Mouse (Mus musculus) heart, embryonic 11.5 days (tissue): ENCODE measurements around the gene Fam114a1. TPM values are rescaled to one million over a fixed set of nuclear protein-coding genes. Genes with fewer than 3 reads are reported as not detected.

ENCODE experiments used
- ATAC-seq: fragments of 200-750 bp; cut with Nextera tagmentation; replicated peaks from 2 replicates; pipeline ENCODE4 v1.8.0; 2017; ENCODE audit warnings: moderate library complexity; ENCODE audit not compliant: insufficient number of reproducible peaks, low FRiP score, low TSS enrichment
- H3K27ac ChIP-seq: fragments of 300-500 bp; sonication (generic); 2 replicates; pipeline ENCODE4 v1.5.1; 2014; ENCODE audit warnings: mild to moderate bottlenecking, low read depth, low read length
- H3K27me3 ChIP-seq: fragments of 300-500 bp; sonication (generic); 2 replicates; pipeline ENCODE4 v1.6.1; 2014; ENCODE audit warnings: mild to moderate bottlenecking, low read length, mixed read lengths; ENCODE audit not compliant: control insufficient read depth, insufficient read depth
- H3K36me3 ChIP-seq: fragments of 300-500 bp; sonication (generic); 2 replicates; pipeline ENCODE4 v1.6.1; 2014; ENCODE audit warnings: mild to moderate bottlenecking, low read length, moderate library complexity, mixed read lengths; ENCODE audit not compliant: control insufficient read depth, insufficient read depth
- H3K4me1 ChIP-seq: fragments of 300-500 bp; sonication (generic); 2 replicates; pipeline ENCODE4 v1.6.1; 2014; ENCODE audit warnings: low read length; ENCODE audit not compliant: control insufficient read depth, insufficient read depth
- H3K4me2 ChIP-seq: fragments of 300-500 bp; sonication (generic); 2 replicates; pipeline ENCODE4 v1.6.1; 2014; ENCODE audit warnings: mild to moderate bottlenecking, moderate library complexity
- H3K4me3 ChIP-seq: fragments of 300-500 bp; sonication (generic); 2 replicates; pipeline ENCODE4 v1.5.1; 2014; ENCODE audit warnings: low read depth, low read length
- H3K9ac ChIP-seq: fragments of 300-500 bp; sonication (generic); 2 replicates; pipeline ENCODE4 v1.6.1; 2014; ENCODE audit warnings: mild to moderate bottlenecking, low read depth, low read length, moderate library complexity
- H3K9me3 ChIP-seq: fragments of 300-500 bp; sonication (generic); replicated peaks from 2 replicates; pipeline ENCODE4 v1.6.1; 2016; ENCODE audit warnings: low read length; ENCODE audit not compliant: control insufficient read depth
- WGBS: fragments of 180-500 bp; shearing (Covaris S2); extraction: QIAGEN DNeasy Blood & Tissue Kit; methylation state at CpG from one replicate; pipeline ENCODE4 v1.1.7; 2014; ENCODE audit not compliant: insufficient replicate concordance; 5-methylcytosine and 5-hydroxymethylcytosine counted together
- polyA plus RNA-seq: library from polyadenylated mRNA; unstranded; fragments of >200 nt; fragmentation: Nextera tagmentation; extraction: Ambion mirVana; gene quantifications from 2 replicates; pipeline ENCODE4 v1.2.1, GENCODE M21; 2014

The Fam114a1 gene
- polyA plus RNA-seq, 1 experiment from 2014 or later, result 36.4 TPM

- peaks cover 15% of the 10 kb centered on the region for H3K36me3 ChIP-seq
- H3K27me3 ChIP-seq, result no peaks in the 10 kb centered on the region
- no peak for ATAC-seq
- no peak overlapping the region for H3K4me3 ChIP-seq
- no peak overlapping the region for H3K4me2 ChIP-seq
- no peak overlapping the region for H3K27ac ChIP-seq
- H3K9me3 ChIP-seq, result no peaks in the 10 kb centered on the region
- WGBS, result 45% methylated on average over 8 of the region's 8 CpGs
- H3K4me1 ChIP-seq, result peaks cover 6% of the 10 kb centered on the region
- no peak overlapping the region for H3K9ac ChIP-seq
Measured at GRCm38 (mm10) chr5:64992540-64992939, 22.7 kb downstream of the Fam114a1 start.

GRCm38 (mm10) chr5:64995408-64995807 lies 25.5 kb downstream of the Fam114a1 start:
- no peaks in the 10 kb centered on the region for H3K27me3 ChIP-seq
- ATAC-seq, result no peak
- no peaks in the 10 kb centered on the region for H3K4me1 ChIP-seq
- WGBS, result 83% methylated on average over 2 of the region's 2 CpGs
- no peak overlapping the region for H3K27ac ChIP-seq
- no peak overlapping the region for H3K9ac ChIP-seq
- H3K36me3 ChIP-seq, result peaks cover 9% of the 10 kb centered on the region
- H3K4me3 ChIP-seq, result no peak overlapping the region
- no peaks in the 10 kb centered on the region for H3K9me3 ChIP-seq
- H3K4me2 ChIP-seq, result no peak overlapping the region

GRCm38 (mm10) chr5:65002940-65003824 lies 33.3 kb downstream of the Fam114a1 start:
- no peaks in the 10 kb centered on the region for H3K9me3 ChIP-seq
- H3K9ac ChIP-seq, result no peak overlapping the region
- no peaks in the 10 kb centered on the region for H3K27me3 ChIP-seq
- WGBS, result 61% methylated on average over 10 of the region's 10 CpGs
- peaks cover 6% of the 10 kb centered on the region; the same call in 1 of the 2 replicates for H3K4me1 ChIP-seq
- no peak overlapping the region for H3K4me3 ChIP-seq
- H3K27ac ChIP-seq, result no peak overlapping the region
- ATAC-seq, result no peak
- H3K4me2 ChIP-seq, result no peak overlapping the region
- H3K36me3 ChIP-seq, result no peaks in the 10 kb centered on the region

GRCm38 (mm10) chr5:65003946-65004535 lies 34.2 kb downstream of the Fam114a1 start:
- no peak for ATAC-seq
- 66% methylated on average over 7 of the region's 7 CpGs for WGBS
- peaks cover 6% of the 10 kb centered on the region; the same call in 1 of the 2 replicates for H3K4me1 ChIP-seq

GRCm38 (mm10) chr5:65005251-65005650 lies 35.4 kb downstream of the Fam114a1 start:
- Histone ChIP-seq H3K9ac (no peak overlapping the region), H3K36me3 (peaks cover 11% of the 10 kb centered on the region), H3K4me1 (peaks cover 6% of the 10 kb centered on the region; the same call in 1 of the 2 replicates), H3K4me3 (no peak overlapping the region), H3K9me3 (no peaks in the 10 kb centered on the region; the same call in 1 of the 2 replicates), H3K4me2 (no peak overlapping the region), H3K27me3 (no peaks in the 10 kb centered on the region), H3K27ac (no peak overlapping the region)
- ATAC-seq, result no peak
- 85% methylated on average over 4 of the region's 4 CpGs for WGBS

More at GRCm38 (mm10) chr5:65003946-65004535, 34.2 kb downstream of the Fam114a1 start:
- Histone ChIP-seq H3K27me3 (no peaks in the 10 kb centered on the region), H3K36me3 (no peaks in the 10 kb centered on the region; the same call in 1 of the 2 replicates), H3K9me3 (no peaks in the 10 kb centered on the region), H3K4me3 (no peak overlapping the region), H3K9ac (no peak overlapping the region), H3K27ac (no peak overlapping the region), H3K4me2 (no peak overlapping the region)

GRCm38 (mm10) chr5:65006011-65006491 lies 36.2 kb downstream of the Fam114a1 start:
- Histone ChIP-seq H3K27ac (no peak overlapping the region; the same call in 1 of the 2 replicates), H3K4me1 (peaks cover 6% of the 10 kb centered on the region; the same call in 1 of the 2 replicates), H3K4me2 (no peak overlapping the region), H3K9ac (no peak overlapping the region), H3K4me3 (no peak overlapping the region), H3K27me3 (no peaks in the 10 kb centered on the region), H3K9me3 (no peaks in the 10 kb centered on the region; the same call in 1 of the 2 replicates), H3K36me3 (peaks cover 14% of the 10 kb centered on the region)
- no peak for ATAC-seq
- 32% methylated on average over 4 of the region's 4 CpGs for WGBS

GRCm38 (mm10) chr5:65011901-65012573 lies 42.2 kb downstream of the Fam114a1 start:
- 82% methylated on average over 7 of the region's 7 CpGs for WGBS
- Histone ChIP-seq H3K9me3 (no peaks in the 10 kb centered on the region; the same call in 1 of the 2 replicates), H3K27me3 (no peaks in the 10 kb centered on the region), H3K4me1 (no peaks in the 10 kb centered on the region), H3K4me2 (no peak overlapping the region), H3K27ac (no peak overlapping the region), H3K4me3 (no peak overlapping the region), H3K9ac (no peak overlapping the region), H3K36me3 (peaks cover 16% of the 10 kb centered on the region)
- ATAC-seq, result no peak

GRCm38 (mm10) chr5:65015508-65015907 lies 45.6 kb downstream of the Fam114a1 start:
- H3K9ac ChIP-seq, result no peak overlapping the region
- H3K36me3 ChIP-seq, result peaks cover 3% of the 10 kb centered on the region
- no peak overlapping the region for H3K27ac ChIP-seq
- no peak overlapping the region for H3K4me2 ChIP-seq
- no peaks in the 10 kb centered on the region for H3K27me3 ChIP-seq
- H3K4me1 ChIP-seq, result no peaks in the 10 kb centered on the region
- no peak for ATAC-seq
- no peak overlapping the region for H3K4me3 ChIP-seq
- no peaks in the 10 kb centered on the region; the same call in 1 of the 2 replicates for H3K9me3 ChIP-seq
- WGBS, result 81% methylated on average over 3 of the region's 3 CpGs
